Mouse (Mus musculus): ENCODE results near the gene Stxbp5. TPM values are rescaled to one million over a fixed set of nuclear protein-coding genes. Genes with fewer than 3 reads are reported as not detected.

Gene Stxbp5
- total RNA-seq, 2 experiments from 2014 or later: 12.4 to 15.2 TPM

DNA sequence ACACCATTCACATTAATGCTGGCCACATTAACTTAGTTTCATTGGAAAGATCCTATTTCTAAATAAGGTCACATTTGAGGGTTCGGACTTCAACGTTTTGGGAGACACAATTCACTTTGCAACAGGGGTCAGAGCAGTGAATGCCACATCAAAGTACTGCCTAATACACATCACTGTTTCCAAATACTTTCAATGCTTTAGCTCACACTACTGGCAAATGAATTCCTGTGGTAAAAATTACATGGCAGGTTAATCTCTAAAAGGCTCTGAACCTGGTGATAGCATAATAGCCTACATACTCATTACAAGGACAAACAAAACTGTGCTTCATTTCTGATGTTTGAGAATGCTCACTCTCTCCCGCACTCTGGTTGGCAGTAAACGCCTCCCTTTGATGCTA lies 40.9 kb downstream of the Stxbp5 start:
- intact Hi-C loops (cut with DNase I): no loop called here
- DNase-seq: no peak

DNA sequence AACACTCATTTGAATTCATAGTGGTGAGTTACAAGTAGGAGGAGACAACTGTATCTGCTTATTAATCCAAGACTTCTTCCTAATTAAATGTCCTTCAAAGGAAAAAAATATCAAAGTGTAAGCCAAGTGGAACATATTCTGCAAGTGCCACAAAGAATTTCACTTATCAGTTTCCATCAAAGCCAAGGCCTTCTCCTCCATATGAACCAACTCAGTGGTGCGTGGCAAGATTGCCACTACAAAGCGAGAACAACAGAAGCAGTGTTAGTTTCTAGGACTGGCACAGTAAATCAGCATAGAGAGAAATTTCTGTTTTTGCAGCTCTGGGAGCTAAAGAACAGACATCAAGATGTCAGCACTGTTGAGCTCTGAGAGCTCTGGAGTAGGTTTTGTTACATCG lies 41.4 kb downstream of the Stxbp5 start:
- no peak for DNase-seq

DNA sequence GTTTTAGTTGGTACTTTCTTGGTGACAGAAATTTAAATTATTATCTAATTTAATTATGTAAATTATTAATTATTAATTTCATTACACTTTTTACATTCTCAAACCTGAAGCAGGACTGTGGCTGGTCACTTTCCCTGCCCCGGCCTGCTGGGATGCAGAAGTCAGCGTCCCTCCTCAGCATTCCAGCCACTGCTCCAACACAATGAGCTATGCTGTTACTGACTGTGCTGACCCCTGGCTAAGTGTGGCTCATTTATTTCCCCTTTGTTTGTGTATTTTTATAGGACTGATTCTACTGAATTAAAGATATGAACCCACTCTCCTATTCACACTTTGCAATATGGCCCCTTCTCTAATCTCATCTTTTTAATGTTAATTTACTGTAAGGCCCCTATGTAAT lies 43.0 kb downstream of the Stxbp5 start:
- intact Hi-C loops (cut with DNase I): no loop called here
- no peak for DNase-seq

More for the DNA sequence above, 41.4 kb downstream of the Stxbp5 start:
- intact Hi-C loops (cut with DNase I): no loop called here

DNA sequence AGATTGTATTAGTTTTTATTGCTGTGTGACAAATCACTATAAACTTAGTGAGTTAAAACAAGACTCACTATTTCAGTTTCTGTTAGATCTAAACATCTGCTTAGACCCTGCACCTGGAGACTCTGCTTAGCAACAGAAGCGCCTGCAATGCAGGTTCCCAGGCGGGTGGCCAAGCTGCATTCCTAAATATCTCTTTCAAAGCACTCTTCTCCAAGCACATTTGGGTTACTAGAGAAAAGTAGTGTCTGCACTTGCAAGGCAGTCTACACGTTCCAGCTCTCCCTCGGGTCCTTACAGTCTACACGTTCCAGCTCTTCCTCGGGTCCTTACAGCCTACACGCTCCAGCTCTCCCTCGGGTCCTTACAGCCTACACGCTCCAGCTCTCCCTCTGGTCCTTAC lies 44.1 kb downstream of the Stxbp5 start:
- intact Hi-C loops (cut with DNase I): no loop called here
- DNase-seq: no peak

DNA sequence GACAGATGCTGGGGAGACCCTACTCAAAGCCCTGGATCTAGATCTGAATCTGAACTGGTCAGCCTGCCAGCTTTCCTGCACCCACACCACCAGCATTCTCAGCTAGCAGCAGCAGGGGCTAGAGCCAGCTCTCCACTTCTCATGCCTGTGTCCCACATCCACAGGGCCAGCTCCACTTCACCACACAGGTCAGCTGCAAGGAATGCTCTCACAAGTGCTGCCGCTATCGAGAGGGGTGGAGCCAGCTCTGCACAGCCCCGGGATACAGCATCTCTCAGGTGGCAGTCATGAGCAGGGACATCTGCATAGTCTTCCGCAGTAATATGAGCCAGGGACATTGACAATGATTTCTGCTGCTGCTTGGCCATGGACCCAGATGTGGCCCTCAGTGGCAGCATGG lies 54.5 kb downstream of the Stxbp5 start:
- intact Hi-C loops (cut with DNase I): no loop called here
- DNase-seq: no peak

DNA sequence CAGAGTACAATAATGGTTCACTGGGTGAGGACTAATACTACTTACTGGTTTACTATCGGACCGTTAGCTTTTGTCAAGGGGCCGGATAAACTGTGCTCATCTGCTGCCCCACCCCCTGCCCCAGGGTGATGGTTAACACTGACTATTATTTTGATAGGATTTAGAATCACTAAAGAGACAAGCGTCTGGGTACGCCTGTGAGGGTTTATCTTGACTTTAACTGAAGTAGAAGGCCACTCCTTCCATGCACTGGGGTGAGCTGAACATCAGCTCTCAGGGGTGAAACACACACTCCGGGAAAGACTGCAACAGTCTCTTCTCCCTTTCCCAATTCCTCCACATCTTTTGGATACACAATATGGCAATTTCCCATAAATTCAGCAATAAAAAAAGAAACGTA lies 61.5 kb downstream of the Stxbp5 start:
- intact Hi-C loops (cut with DNase I): no loop called here
- no peak for DNase-seq

DNA sequence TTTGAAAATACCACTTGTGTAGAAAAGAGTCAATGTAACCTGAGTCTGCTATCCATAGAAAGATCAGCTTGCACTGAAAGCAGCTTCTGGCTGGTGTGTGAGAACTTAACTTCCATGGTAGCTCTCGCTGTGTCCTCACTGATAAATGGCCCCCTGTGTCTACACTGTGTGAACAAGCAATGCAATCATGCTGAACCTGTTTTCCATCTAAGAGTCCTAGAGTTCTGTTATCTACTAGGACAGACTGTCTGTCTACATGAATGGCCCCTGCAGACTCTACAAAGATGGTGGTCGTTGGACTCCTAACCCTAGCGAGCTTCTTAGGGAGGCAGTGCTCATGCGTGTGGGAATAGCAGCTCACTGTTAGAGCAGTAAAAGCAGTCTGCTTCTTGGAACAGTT lies 65.9 kb downstream of the Stxbp5 start:
- no peak for DNase-seq
- intact Hi-C loops (cut with DNase I): no loop called here

DNA sequence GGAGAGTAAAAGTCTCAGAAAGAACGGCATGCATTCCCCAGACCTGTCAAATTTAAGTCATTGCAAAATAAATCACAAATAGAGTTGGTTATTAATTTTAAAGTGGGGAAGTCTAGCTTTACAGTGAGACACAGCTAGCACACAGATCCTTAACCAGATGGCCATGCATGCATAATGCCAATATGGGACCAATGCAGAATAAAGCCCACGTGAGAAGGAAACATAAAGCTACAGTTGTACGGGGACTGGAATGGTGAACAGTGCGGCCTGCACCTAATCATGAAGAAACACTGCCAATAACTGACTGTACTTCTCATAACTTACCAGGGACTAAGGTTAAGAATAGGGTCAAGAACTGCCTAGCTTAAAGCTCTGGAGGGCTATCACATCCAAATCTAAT lies 67.9 kb downstream of the Stxbp5 start:
- intact Hi-C loops (cut with DNase I): no loop called here
- no peak for DNase-seq

DNA sequence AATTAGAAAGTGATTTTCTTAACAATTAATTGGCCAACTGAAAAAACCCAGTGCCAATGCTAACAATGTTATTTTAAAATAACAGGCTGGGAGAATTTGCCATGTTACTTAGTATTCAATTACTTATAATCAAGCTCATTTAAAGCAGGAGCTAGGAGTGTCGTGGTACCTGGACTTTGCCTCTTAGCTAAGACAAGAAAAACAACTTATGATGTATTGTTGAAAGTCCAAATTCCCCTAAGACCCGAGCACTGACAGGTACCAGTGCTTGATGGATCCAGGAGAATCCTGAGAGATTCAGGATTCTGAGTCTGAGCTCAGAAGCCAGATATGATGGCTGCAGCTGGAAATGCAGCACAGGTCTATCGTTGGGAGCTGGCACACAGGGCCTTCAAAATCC lies 71.1 kb downstream of the Stxbp5 start:
- no peak for DNase-seq
- intact Hi-C loops (cut with DNase I): no loop called here

DNA sequence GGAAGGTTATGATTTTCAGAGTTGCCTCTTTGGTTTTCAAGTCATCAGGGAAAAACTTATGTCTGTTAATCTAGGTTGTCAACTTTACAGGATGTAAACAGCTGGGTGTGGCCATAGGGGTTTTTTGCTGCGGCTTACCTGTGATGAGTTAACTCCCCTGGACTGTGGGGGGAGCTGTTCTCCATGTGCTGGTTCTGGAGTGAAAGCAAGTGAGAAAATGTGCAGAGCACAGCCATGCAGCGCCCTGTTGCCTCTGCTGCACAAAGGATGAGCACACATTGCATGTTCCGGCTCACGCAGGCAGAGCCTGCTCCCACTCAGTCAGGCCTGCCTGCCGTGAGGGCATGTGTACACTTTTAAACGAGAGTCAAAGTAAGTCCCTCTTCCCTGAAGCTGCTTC lies 79.6 kb downstream of the Stxbp5 start:
- intact Hi-C loops (cut with DNase I): no loop called here

DNA sequence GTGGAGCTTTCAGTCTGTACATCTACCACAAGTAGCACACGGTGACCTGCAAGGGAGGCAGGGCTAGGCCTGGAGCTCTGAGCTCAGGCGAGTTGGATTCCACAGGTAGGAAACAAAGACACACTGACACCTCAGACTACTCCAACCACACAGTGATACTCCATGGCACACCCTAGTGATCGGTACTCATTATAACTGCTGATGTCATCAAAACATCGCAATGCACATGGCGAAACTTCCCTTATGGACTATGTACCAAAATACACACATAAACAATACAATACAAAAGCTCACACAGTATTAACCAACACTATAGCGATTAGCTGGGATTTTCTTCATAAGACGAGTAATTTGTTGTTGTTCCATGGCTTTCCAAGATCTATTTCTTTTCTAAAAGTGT lies 82.3 kb downstream of the Stxbp5 start:
- intact Hi-C loops (cut with DNase I): loop anchor here (10.0 kb wide), 1 partner anchor 736 kb away; the partner anchor contains the start of gene Rab32
- DNase-seq: no peak

More for the DNA sequence above, 79.6 kb downstream of the Stxbp5 start:
- no peak for DNase-seq

DNA sequence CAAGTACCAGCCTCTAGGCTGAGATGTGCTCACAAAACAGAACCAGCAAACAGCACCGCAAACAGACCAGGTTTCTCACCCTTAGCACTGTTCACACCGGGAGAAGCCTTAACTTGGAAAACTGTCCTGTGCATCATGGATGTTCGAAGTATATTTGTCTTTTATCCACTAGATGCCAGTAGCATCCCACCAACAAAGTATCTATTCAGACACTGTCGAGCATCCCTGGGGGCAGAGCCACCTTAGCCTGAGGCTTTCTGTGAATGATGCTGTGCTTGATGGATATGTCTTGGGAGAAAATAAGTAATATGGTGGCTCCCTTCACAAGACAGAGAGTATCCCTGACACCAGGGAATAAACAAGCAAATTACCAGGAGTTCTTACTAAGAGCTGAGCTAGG lies 87.0 kb downstream of the Stxbp5 start:
- intact Hi-C loops (cut with DNase I): loop anchor here (2.0 to 10.0 kb wide), 2 partner anchors 505 to 741 kb away; partner anchors contain the start of gene Rab32
- peak in 1 of 2 experiments; percentile 10 for DNase-seq

DNA sequence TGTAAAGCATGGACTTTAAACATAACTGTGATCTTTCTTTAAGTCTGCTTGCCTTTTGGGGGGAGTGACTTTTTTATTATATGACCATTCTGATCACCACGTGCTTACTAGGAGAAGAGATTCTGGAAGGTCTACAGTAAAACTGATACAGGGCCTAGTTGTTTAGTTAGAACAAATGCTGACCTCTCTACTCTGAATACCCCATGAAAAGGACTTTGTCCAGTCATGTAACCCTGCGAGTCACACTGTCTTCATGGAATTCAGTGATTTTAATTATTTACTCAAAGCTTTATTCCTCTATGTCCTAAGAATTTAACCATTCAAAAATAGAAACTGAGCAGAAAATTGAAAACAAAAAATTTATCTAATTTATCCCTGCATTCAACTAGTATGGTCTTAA lies 93.3 kb downstream of the Stxbp5 start:
- intact Hi-C loops (cut with DNase I): no loop called here
- no peak for DNase-seq

DNA sequence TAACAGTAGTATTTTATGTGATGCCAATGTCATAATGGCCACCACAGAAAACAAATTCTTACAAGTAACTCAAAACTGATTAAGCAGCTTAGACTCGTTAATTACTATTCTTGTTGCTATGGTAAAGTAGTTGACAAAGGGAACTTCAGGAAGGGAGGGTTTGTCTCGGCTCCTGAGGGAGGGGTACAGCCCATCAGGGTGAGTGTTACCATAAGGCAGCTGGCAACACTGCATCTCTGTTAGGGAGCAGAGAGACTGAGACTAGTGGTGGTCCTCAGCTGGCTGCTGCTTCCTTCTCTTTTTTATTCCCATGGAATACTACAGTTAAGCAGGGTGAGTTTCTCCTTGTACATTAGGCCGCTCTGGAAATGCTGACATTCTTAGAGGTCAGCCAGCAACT lies 95.5 kb downstream of the Stxbp5 start:
- no peak for DNase-seq
- intact Hi-C loops (cut with DNase I): no loop called here

DNA sequence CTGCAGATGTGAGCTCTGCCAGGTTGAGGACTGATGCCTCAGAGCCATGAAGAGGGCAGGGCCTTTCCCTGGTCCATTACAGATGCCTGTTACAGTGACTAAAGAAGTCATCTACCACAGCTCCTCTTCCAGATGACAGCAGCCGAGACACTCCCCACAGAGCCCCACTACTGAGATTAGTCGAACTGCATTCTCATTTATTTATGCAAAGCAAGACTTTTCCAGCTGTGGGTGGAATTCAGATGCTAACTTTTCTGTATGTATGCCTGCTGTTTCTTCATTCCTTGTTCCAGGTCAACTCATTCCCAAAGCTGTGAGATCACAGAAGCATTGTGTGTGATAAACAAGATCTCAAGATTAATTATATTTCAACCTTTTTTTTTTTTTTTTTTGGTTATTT lies 97.8 kb downstream of the Stxbp5 start:
- intact Hi-C loops (cut with DNase I): no loop called here
- no peak for DNase-seq

DNA sequence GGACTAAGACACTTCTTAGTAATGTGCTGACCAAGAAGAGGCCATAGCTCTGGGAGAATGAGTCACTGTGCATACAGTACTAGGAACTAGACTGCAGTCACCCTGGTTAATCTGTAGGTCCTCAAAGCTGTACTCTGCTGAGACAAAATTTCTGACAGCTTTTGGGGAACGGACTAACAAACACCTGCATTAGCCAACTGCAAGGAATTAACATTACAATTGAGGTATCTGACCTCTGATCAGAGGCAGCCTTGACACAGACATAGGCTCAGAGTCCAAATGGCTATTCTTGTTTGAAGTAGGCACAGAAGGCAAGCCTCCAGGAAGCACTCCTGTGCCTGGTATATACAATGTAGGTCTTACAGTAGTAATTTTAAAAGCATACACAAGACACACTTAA lies 99.3 kb downstream of the Stxbp5 start:
- intact Hi-C loops (cut with DNase I): no loop called here
- no peak for DNase-seq

DNA sequence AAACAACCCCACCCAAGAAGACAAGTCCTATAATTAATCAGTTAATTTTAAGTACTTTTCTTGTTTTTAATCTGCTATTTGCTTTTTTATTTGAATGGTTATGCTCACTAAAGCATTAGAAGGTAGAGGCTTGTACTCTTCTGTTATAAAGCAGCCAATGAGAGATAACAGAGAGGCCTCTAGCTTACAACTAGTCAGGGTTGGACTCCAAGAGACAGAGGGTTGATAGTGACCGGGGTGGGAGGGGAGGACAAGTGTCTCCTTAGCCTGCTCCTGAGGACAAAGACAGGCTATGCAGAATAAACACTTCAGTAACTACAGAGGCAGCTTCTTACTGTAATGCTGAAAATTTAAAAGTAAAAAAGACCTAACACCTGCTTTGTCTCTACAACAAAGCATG lies 101.8 kb downstream of the Stxbp5 start:
- DNase-seq: no peak
- intact Hi-C loops (cut with DNase I): loop anchor here (5.0 kb wide), 1 partner anchor 523 kb away; no protein-coding TSS in a partner anchor

DNA sequence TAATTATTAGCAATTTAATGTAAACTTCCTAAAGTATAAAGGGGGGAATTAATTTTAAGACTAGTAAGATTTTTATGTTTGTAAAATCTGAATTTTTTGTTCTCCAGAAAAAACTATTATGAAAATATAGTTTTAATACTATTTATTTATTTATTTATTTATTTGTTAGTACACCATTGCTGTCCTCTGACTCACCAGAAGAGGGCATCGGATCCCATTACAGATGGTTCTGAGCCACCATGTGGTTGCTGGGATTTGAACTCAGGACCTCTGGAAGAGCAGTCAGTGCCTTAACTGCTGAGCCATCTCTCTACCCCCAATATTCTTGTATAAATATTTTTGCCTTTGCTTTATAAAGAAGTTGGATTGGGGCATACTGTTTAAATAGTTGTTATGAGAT lies 104.5 kb downstream of the Stxbp5 start:
- DNase-seq: no peak
- intact Hi-C loops (cut with DNase I): loop anchor here (5.0 kb wide), 1 partner anchor 526 kb away; no protein-coding TSS in a partner anchor

DNA sequence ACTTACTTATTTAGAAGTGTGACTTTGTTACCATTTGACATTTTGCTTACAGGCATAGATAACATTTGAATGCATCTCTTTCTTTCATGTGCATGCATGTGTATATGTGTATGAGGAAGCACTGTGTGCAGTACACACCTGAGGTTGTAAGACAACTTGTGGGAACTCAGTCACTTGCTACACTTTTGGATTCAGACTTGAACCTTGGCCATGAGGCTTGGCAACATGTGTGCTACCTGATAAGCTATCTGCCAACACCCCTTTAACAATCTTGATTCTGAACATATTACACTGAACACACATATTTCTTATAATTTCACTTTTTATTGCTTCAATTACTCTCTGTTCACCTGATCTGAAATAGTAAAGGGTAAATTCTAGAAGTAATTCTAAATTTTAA lies 106.5 kb downstream of the Stxbp5 start:
- intact Hi-C loops (cut with DNase I): no loop called here

DNA sequence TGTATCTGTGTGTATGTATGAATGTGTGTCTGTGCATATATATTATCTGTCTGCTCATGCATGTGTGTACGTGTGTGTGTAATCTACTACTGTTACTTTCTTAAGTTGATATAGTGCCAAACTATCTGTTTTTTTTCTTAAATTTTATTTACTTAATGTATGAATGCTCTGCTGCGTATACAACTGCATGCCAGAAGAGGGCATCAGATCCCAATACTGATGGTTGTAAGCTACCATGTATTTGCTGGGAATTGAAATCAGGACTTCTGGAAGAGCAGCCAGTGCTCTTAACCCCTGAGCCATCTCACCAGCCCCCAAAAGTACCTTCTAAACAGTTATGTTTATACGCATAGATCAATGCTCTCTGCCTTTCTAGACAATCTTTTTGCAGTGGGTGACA lies 109.9 kb downstream of the Stxbp5 start:
- no peak for DNase-seq
- intact Hi-C loops (cut with DNase I): no loop called here

More for the DNA sequence above, 106.5 kb downstream of the Stxbp5 start:
- DNase-seq: no peak

DNA sequence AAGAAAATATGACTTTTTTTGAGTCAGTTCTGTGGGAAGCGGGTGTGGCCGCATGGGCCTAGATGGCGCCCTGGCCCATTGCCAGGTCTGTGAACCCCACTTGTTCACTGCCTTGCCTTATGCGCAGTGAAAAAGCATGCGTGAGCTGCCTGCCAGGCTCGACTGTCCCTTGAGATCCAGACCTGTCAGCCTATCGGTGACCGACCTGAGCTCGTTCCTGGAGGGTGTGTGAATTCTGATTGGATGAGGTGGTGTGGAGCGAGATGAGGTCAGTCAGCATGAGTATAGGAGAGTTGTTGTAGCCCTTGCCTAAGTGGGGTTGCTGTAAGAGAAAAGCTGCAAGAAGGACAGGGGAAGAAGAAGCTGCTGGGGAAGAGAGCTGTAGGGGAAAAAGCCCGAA lies 114.4 kb downstream of the Stxbp5 start:
- intact Hi-C loops (cut with DNase I): no loop called here
- DNase-seq: no peak

DNA sequence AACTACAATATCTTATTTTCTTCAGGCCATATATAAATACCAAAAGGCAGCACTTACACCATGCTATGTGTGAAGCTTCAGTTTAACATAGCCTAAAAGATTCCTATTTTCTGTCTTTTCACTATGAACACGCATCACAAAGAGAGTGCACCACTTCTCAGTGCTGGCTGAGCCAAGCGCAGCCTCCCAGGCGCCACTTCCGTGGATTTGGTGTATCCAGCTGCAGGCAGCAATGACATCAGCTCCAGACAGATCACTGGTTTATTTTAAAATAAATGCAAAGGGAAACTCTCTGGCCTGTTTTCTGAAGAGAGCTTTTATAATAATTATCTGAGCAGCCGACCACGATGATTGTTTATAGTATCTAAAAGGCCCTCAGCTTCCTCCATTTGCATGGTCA lies 115.2 kb downstream of the Stxbp5 start:
- no peak for DNase-seq
- intact Hi-C loops (cut with DNase I): no loop called here

DNA sequence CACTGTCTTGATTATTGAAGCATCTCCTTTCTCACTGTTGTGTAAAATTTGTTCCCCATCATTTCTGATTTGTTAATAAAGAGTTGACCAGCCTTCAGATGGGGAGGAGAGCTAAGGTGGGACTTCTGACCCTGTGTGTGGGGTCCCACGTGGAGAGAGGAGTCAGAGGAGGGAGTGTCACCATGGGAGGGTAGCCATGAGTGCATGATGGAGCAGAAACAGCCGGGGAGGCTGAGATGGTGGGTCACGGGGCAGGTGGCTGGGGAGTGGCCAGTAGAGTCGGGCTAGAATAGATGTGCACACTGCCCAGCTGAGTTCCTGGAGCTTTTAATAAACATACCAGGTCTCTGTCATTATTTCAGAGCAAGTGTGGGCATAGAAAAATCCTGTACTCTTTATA lies 121.0 kb downstream of the Stxbp5 start:
- DNase-seq: no peak
- intact Hi-C loops (cut with DNase I): no loop called here

All from heart, postnatal 14 days (tissue).